Mouse (Mus musculus): ENCODE measurements around the gene Usp46.

DNA sequence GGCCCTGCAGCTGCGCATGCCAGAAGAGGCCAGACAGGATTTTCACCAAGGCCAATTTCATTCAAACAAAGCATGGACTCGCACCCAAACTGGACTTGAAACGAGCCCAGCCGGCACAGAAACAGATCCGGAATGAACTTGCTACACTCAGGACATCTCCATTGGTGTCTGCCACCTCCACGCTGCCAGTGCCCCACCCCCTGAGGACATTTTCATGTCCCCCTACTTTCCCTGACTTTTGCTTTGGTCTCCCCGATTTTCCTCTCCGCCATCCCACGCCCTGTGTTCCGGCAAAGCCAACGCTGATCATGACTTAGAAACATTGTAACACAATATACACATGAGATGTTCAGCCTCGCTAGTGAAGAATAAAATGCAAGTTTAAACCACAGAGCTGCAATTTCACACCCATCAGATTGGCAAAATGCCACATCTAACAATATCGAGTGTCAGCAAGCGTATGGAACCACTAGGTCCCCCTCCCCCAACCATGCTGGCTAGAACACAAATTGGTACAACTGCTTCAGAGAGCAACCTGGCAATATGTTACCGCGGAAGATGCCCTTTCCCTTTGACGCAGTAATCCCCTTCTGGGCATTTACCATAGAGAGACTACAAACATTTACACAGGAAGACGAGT, 6.7 kb downstream of the Usp46 start:
- TF ChIP-seq POLR2A (IDR thresholded peaks at IDR 0.05; ENCODE audit: borderline replicate concordance, low read depth, low read length), result no peak
- TF ChIP-seq CTCF (IDR thresholded peaks at IDR 0.05; ENCODE audit: low read depth, low read length), result no peak
